Mouse (Mus musculus): Measurements from ENCODE around the gene Atp6ap1l.
"Not testable (repeated sequence)": the region's sequence is repeated elsewhere in the genome, so short reads cannot be mapped to it uniquely, and the experiment has no call there.

DNA sequence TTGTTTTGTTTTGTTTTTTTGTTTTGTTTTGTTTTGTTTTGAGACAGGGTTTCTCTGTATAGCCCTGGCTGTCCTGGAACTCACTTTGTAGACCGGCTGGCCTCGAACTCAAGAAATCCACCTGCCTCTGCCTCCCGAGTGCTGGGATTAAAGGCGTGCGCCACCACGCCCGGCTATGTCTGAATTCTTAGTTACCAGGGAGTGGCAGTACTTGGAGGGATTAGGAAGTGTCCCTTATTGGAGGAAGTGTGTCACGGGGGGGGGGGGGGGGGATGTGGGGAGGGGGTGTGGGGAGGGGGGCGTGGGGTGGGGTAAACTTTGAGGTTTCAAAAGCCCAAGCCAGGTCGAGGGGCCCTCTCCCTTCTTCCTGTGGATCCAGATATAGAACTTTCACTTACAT lies 23.1 kb upstream of the Atp6ap1l start:
- TF ChIP-seq CTCF (IDR thresholded peaks at IDR 0.05; ENCODE audit: borderline replicate concordance, control insufficient read depth, extremely low read depth, insufficient read depth, low read length, poor library complexity); POLR2A (IDR thresholded peaks at IDR 0.05; ENCODE audit: control insufficient read depth, extremely low read depth, insufficient read depth, low read length, poor library complexity): not testable (repeated sequence)
